Mouse (Mus musculus) forebrain, embryonic 15.5 days (tissue): ENCODE measurements at regions not wholly inside any gene's neighbourhood (a gene's known extent, or its start where the extent isn't known, plus 50 kb on each side); places are given as distances from the start of the nearest gene placed in this dataset.

Source experiments
- ATAC-seq: fragments of 200-750 bp; cut with Nextera tagmentation; replicated peaks from 2 replicates; pipeline ENCODE4 v1.8.0; 2017; ENCODE audit warnings: mild to moderate bottlenecking, moderate TSS enrichment, moderate library complexity
- H3K27ac ChIP-seq: fragments of 300-500 bp; sonication (generic); replicated peaks from 2 replicates; pipeline ENCODE4 v1.5.1; 2015; ENCODE audit warnings: mild to moderate bottlenecking, inconsistent platforms
- H3K27me3 ChIP-seq: fragments of 300-500 bp; sonication (generic); 2 replicates; pipeline ENCODE4 v1.6.1; 2015; ENCODE audit warnings: inconsistent platforms
- H3K36me3 ChIP-seq: fragments of 300-500 bp; sonication (generic); 2 replicates; pipeline ENCODE4 v1.6.1; 2015; ENCODE audit warnings: mild to moderate bottlenecking, inconsistent platforms
- H3K4me1 ChIP-seq: fragments of 300-500 bp; sonication (generic); 2 replicates; pipeline ENCODE4 v1.6.1; 2015; ENCODE audit warnings: inconsistent platforms
- H3K4me2 ChIP-seq: fragments of 300-500 bp; sonication (generic); replicated peaks from 2 replicates; pipeline ENCODE4 v1.6.1; 2015; ENCODE audit warnings: mild to moderate bottlenecking, inconsistent platforms
- H3K4me3 ChIP-seq: fragments of 300-500 bp; sonication (generic); 2 replicates; pipeline ENCODE4 v1.5.1; 2015; ENCODE audit warnings: mild to moderate bottlenecking, inconsistent platforms
- H3K9ac ChIP-seq: fragments of 300-500 bp; sonication (generic); replicated peaks from 2 replicates; pipeline ENCODE4 v1.6.1; 2015; ENCODE audit warnings: mild to moderate bottlenecking, inconsistent platforms
- H3K9me3 ChIP-seq: fragments of 300-500 bp; sonication (generic); 2 replicates; pipeline ENCODE4 v1.6.1; 2016; ENCODE audit warnings: inconsistent platforms
- WGBS: fragments of 180-500 bp; shearing (Covaris S2); methylation state at CpG from one replicate; pipeline ENCODE4 v1.1.7; 2015; ENCODE audit warnings: mixed read lengths; 5-methylcytosine and 5-hydroxymethylcytosine counted together

- Histone ChIP-seq H3K27me3 (no peaks in the 10 kb centered on the region), H3K4me1 (peaks cover 6% of the 10 kb centered on the region), H3K9me3 (no peaks in the 10 kb centered on the region), H3K4me2 (no peak overlapping the region), H3K27ac (0 out of 2 replicates have a peak overlapping the region, but pooled peaks have one; percentile 17), H3K4me3 (no peak overlapping the region), H3K9ac (no peak overlapping the region), H3K36me3 (no peaks in the 10 kb centered on the region)
- peak; percentile 69 for ATAC-seq
- WGBS = 24% methylated on average over 13 of the region's 13 CpGs
These were observed 55.5 kb upstream of the Brd7 start for GRCm38 (mm10) chr8:88417307-88418095.

GRCm38 (mm10) chr8:88423264-88423663, 61.3 kb upstream of the Brd7 start:
- Histone ChIP-seq H3K4me2 (no peak overlapping the region), H3K9ac (no peak overlapping the region), H3K27ac (no peak overlapping the region), H3K27me3 (no peaks in the 10 kb centered on the region), H3K4me3 (no peak overlapping the region), H3K9me3 (no peaks in the 10 kb centered on the region), H3K4me1 (no peaks in the 10 kb centered on the region), H3K36me3 (no peaks in the 10 kb centered on the region)
- 75% methylated on average over 2 of the region's 2 CpGs for WGBS
- no peak for ATAC-seq

- ATAC-seq = no peak
- 74% methylated on average over 5 of the region's 5 CpGs for WGBS
- H3K4me2 ChIP-seq = no peak overlapping the region
- H3K9me3 ChIP-seq = no peaks in the 10 kb centered on the region
- no peaks in the 10 kb centered on the region for H3K36me3 ChIP-seq
- no peak overlapping the region for H3K27ac ChIP-seq
- no peak overlapping the region for H3K4me3 ChIP-seq
- H3K9ac ChIP-seq = no peak overlapping the region
- no peaks in the 10 kb centered on the region for H3K27me3 ChIP-seq
- H3K4me1 ChIP-seq = no peaks in the 10 kb centered on the region
These were observed 66.6 kb upstream of the Brd7 start for GRCm38 (mm10) chr8:88428560-88428959.

DNA sequence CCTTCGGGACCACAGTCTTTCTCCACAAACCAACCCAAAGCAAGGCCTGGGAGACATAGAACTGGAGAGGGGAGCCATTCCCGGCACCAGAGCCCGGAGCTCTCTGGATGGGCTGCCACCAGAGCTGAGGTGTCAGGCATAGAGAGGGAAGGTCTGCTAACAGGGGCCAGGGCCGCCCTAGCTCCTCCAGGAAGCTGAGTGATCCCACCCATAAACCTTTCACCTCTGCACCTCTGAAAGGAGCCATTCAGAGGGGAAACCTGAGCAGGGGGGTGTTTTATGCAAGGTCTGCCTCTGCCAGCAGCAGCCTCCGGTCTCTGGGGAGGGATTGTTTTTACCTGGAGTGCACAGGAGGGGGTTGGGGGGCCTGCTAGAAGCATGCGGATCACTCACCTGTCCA, 69.4 kb upstream of the Brd7 start:
- H3K36me3 ChIP-seq = no peaks in the 10 kb centered on the region
- ATAC-seq = no peak
- H3K9ac ChIP-seq = no peak overlapping the region
- no peak overlapping the region for H3K27ac ChIP-seq
- WGBS = 63% methylated on average over 6 of the region's 6 CpGs
- H3K27me3 ChIP-seq = no peaks in the 10 kb centered on the region
- no peak overlapping the region for H3K4me2 ChIP-seq
- no peaks in the 10 kb centered on the region for H3K9me3 ChIP-seq
- H3K4me3 ChIP-seq = no peak overlapping the region
- no peaks in the 10 kb centered on the region for H3K4me1 ChIP-seq

- no peak overlapping the region for H3K4me3 ChIP-seq
- no peak overlapping the region for H3K9ac ChIP-seq
- WGBS = 94% methylated on average over 2 of the region's 2 CpGs
- no peak for ATAC-seq
- H3K4me1 ChIP-seq = peaks cover 6% of the 10 kb centered on the region
- H3K4me2 ChIP-seq = no peak overlapping the region
- no peaks in the 10 kb centered on the region for H3K36me3 ChIP-seq
- no peaks in the 10 kb centered on the region for H3K27me3 ChIP-seq
- H3K27ac ChIP-seq = no peak overlapping the region
- no peaks in the 10 kb centered on the region for H3K9me3 ChIP-seq
These were observed 73.7 kb upstream of the Brd7 start for GRCm38 (mm10) chr8:88435686-88436085.

GRCm38 (mm10) chr8:88440219-88440618, 78.2 kb upstream of the Brd7 start:
- H3K4me1 ChIP-seq = peaks cover 6% of the 10 kb centered on the region
- no peak overlapping the region for H3K27ac ChIP-seq
- H3K9me3 ChIP-seq = no peaks in the 10 kb centered on the region
- no peak overlapping the region for H3K4me3 ChIP-seq
- H3K4me2 ChIP-seq = no peak overlapping the region
- WGBS = 85% methylated on average over 15 of the region's 15 CpGs
- H3K36me3 ChIP-seq = no peaks in the 10 kb centered on the region
- no peak for ATAC-seq
- no peaks in the 10 kb centered on the region for H3K27me3 ChIP-seq
- H3K9ac ChIP-seq = no peak overlapping the region

GRCm38 (mm10) chr8:88443397-88443796, 77.8 kb upstream of the Nkd1 start:
- H3K9ac ChIP-seq = no peak overlapping the region
- 52% methylated on average over 1 of the region's 1 CpGs for WGBS
- H3K4me1 ChIP-seq = peaks cover 13% of the 10 kb centered on the region
- H3K27ac ChIP-seq = no peak overlapping the region
- ATAC-seq = no peak
- no peaks in the 10 kb centered on the region for H3K27me3 ChIP-seq
- H3K4me3 ChIP-seq = no peak overlapping the region
- no peaks in the 10 kb centered on the region for H3K36me3 ChIP-seq
- H3K9me3 ChIP-seq = no peaks in the 10 kb centered on the region
- H3K4me2 ChIP-seq = no peak overlapping the region

DNA sequence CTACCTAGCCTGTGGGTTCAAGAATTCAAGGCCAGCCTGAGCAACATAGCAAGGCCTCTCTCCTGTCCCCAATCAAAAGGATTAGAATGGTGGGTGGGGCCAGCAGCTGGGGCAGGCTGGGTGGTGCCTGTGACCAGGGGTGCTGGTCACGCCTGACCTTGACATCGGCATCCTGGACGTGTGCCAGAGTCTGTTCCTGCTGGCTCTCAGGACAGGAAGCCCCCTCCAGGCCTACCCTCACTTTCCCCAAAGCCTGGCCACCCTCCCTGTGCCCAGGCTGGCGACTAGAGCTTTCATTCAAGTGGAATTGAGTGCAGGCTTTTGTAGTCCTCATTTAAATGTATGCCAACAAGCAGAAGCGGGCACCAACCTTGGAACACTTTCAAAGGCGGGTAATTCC, 73.7 kb upstream of the Nkd1 start:
- Histone ChIP-seq H3K4me1 (peaks cover 25% of the 10 kb centered on the region), H3K9ac (no peak overlapping the region), H3K9me3 (no peaks in the 10 kb centered on the region), H3K4me3 (no peak overlapping the region), H3K27me3 (peaks cover 19% of the 10 kb centered on the region), H3K36me3 (no peaks in the 10 kb centered on the region), H3K27ac (no peak overlapping the region), H3K4me2 (no peak overlapping the region)
- 21% methylated on average over 6 of the region's 6 CpGs for WGBS
- ATAC-seq = 0 out of 2 replicates have a peak, but pooled peaks have one; percentile 37

DNA sequence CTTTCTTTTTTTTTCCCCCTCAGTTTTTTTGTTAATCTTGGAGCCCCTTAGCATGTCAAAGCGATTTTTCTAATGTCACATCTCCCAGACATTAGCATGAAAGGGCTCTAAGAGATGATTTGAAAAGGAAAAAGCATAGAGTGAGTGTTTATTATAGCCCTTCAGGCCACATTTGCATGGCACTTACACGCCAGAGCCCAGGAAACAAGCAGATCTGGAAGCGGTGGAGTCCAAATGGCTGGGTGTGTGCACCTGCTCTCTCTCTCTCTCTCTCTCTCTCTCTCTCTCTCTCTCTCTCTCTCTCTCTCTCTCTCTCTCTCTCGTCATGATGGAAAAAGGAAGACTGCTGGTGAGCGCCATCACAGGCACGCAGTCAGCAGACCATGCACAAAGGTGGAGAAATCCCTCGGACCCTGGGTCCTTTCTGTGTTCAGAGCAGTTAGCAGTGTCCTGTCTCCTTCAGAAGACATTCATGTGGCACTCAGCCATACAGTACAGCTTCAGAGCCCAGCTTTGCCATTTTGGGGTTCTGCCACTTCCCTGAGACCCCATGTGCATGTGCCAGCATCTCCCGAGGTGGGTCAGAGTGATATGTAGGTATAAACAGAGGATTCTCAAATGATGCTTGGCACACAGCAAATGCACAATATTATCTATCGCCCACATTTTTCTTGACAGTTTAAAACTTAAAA, 73.2 kb upstream of the Nkd1 start:
- Histone ChIP-seq H3K9ac (no peak overlapping the region), H3K4me1 (peaks cover 25% of the 10 kb centered on the region), H3K4me3 (no peak overlapping the region), H3K4me2 (no peak overlapping the region), H3K27me3 (peaks cover 24% of the 10 kb centered on the region), H3K27ac (0 out of 2 replicates have a peak overlapping the region, but pooled peaks have one; percentile 43), H3K9me3 (no peaks in the 10 kb centered on the region), H3K36me3 (no peaks in the 10 kb centered on the region)
- ATAC-seq = no peak
- WGBS = 50% methylated on average over 8 of the region's 9 CpGs

- H3K27ac ChIP-seq = no peak overlapping the region
- H3K9ac ChIP-seq = no peak overlapping the region
- WGBS = 80% methylated on average over 9 of the region's 9 CpGs
- H3K4me2 ChIP-seq = no peak overlapping the region
- no peaks in the 10 kb centered on the region for H3K9me3 ChIP-seq
- ATAC-seq = no peak
- H3K27me3 ChIP-seq = peaks cover 28% of the 10 kb centered on the region
- H3K4me3 ChIP-seq = no peak overlapping the region
- H3K4me1 ChIP-seq = peaks cover 33% of the 10 kb centered on the region
- no peaks in the 10 kb centered on the region for H3K36me3 ChIP-seq
These were observed 72.2 kb upstream of the Nkd1 start for GRCm38 (mm10) chr8:88449001-88449400.

GRCm38 (mm10) chr8:88449534-88449933, 71.6 kb upstream of the Nkd1 start:
- no peak for ATAC-seq
- no peak overlapping the region for H3K4me2 ChIP-seq
- H3K9me3 ChIP-seq = no peaks in the 10 kb centered on the region
- peaks cover 28% of the 10 kb centered on the region for H3K27me3 ChIP-seq
- no peak overlapping the region for H3K27ac ChIP-seq
- no peak overlapping the region for H3K9ac ChIP-seq
- H3K4me3 ChIP-seq = no peak overlapping the region
- H3K4me1 ChIP-seq = peaks cover 36% of the 10 kb centered on the region
- no peaks in the 10 kb centered on the region for H3K36me3 ChIP-seq
- WGBS = 63% methylated on average over 5 of the region's 5 CpGs

DNA sequence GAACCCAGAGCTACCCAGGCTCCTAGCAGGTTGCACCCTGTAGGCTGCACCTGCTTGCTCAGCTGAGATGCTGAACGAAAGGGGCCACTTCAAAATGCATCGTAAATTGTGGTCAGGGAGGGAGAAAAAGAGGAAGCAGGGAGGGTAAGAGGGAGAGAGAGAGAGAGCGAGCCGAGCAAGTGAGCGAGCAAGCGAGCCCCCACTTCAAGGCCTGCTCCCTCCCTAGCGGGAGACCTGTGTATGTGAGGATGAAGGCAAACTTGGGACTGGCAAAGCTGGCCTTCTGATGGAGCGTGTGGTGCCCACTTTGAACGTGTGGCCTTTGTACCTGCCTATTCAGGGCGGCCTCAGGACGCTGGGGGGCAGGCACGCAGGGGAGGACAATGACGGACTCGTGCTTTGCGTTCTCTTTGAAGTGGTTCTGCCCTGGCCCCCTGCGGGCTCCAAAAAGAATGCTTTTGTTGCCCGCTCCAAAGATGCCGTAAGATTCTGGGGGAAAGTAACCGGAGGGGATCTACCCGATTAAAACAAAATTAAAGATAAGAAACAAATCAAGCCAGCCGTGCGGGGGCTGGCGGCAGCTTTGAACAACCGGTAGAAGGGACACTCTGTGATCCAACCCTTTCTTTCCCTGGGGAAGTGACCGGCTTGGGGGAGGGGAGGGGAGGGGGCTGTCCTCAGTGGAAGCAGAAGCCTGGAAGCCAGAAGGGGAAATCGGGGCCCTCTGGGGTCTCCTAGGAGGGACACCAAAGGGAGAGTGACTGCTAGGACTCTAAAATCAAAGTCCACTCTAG, 70.1 kb upstream of the Nkd1 start:
- no peak overlapping the region for H3K27ac ChIP-seq
- H3K4me1 ChIP-seq = peaks cover 48% of the 10 kb centered on the region
- no peak overlapping the region for H3K4me2 ChIP-seq
- no peaks in the 10 kb centered on the region for H3K36me3 ChIP-seq
- no peak overlapping the region for H3K4me3 ChIP-seq
- 5% methylated on average over 26 of the region's 26 CpGs for WGBS
- ATAC-seq = no peak
- no peak overlapping the region for H3K9ac ChIP-seq
- H3K9me3 ChIP-seq = no peaks in the 10 kb centered on the region
- H3K27me3 ChIP-seq = peaks cover 39% of the 10 kb centered on the region
